Mouse (Mus musculus) kidney, adult 2 months (tissue): Measurements from ENCODE around the gene Nelfcd. TPM values are rescaled to one million over a fixed set of nuclear protein-coding genes. Genes with fewer than 3 reads are reported as not detected.

Experiments
- DNase-seq: peaks from one replicate; pipeline ENCODE4 v3.0.0; 2021
- H3K27ac ChIP-seq: fragments of 200-500 bp; 2 replicates; pipeline ENCODE4 v1.5.1; 2012; ENCODE audit warnings: low read depth, low read length, control low read depth, inconsistent platforms; ENCODE audit not compliant: insufficient read depth
- H3K27me3 ChIP-seq: fragments of 200-500 bp; replicated peaks from 2 replicates; pipeline ENCODE4 v1.6.1; 2012; ENCODE audit warnings: mild to moderate bottlenecking, moderate library complexity, low read length, inconsistent platforms; ENCODE audit not compliant: control insufficient read depth, insufficient read depth
- H3K36me3 ChIP-seq: fragments of 200-500 bp; 2 replicates; pipeline ENCODE4 v1.6.1; 2012; ENCODE audit warnings: mild to moderate bottlenecking, moderate library complexity, low read length, inconsistent platforms; ENCODE audit not compliant: control insufficient read depth, insufficient read depth
- H3K4me1 ChIP-seq: fragments of 200-500 bp; 2 replicates; pipeline ENCODE4 v1.6.1; 2011; ENCODE audit warnings: low read length; ENCODE audit not compliant: control insufficient read depth, insufficient read depth
- H3K4me3 ChIP-seq: fragments of 200-500 bp; 2 replicates; pipeline ENCODE4 v1.5.1; 2011; ENCODE audit warnings: mild to moderate bottlenecking, low read depth, low read length, control low read depth; ENCODE audit not compliant: insufficient read depth
- CTCF ChIP-seq: fragments of 200-500 bp; conservative IDR thresholded peaks from 2 replicates; pipeline ENCODE4 v1.5.1; 2011; ENCODE audit warnings: low read depth, mild to moderate bottlenecking, control low read depth, low read length, moderate library complexity, mixed read lengths; ENCODE audit not compliant: insufficient read depth, insufficient read length
- POLR2A ChIP-seq: fragments of 200-500 bp; IDR thresholded peaks from one replicate; pipeline ENCODE4 v1.6.1; 2011; ENCODE audit warnings: low read depth, low read length, control low read depth
- WGBS: fragments of 180-500 bp; shearing (Covaris S2); methylation state at CpG from one replicate; pipeline ENCODE4 v1.1.7; 2018; 5-methylcytosine and 5-hydroxymethylcytosine counted together
- polyA plus RNA-seq: library from polyadenylated mRNA; depleted of rRNA; stranded (reverse); fragments of >200 nt; gene quantifications from 2 replicates; pipeline ENCODE4 v1.2.3, GENCODE M21; 2012; rRNA removed

Gene Nelfcd
- polyA plus RNA-seq, 1 experiment: 45.4 TPM

DNA sequence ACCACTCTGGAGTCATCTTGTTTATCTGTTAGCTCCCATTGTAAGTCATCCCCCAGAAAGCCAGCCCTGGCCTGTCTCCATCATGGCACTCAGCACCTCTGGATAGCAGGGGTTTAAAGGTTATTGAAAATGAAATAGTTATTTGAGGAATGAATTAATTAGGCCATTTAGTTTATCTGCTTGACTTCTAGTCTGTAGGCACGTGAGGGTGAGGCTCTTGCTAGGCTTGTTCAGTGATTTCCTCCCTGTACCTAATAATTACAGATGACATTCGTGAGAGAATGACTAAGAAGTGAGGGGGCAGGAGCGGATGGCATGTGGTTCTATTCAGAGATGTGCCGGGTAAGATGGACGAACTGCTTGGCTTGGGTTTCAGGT lies 57.9 kb downstream of the Nelfcd start:
- Histone ChIP-seq H3K27me3 (no peaks in the 10 kb centered on the region), H3K4me3 (no peak overlapping the region), H3K4me1 (peaks cover 5% of the 10 kb centered on the region; the same call in 1 of the 2 replicates), H3K36me3 (no peaks in the 10 kb centered on the region), H3K27ac (no peak overlapping the region)
- TF ChIP-seq POLR2A: no peak
- no peak for TF ChIP-seq CTCF
- DNase-seq: no peak
- WGBS: 71% methylated on average over 5 of the region's 5 CpGs

Other genes with a start within 250 kb of the Nelfcd start
- gene Gnas, start 131.5 kb upstream of the Nelfcd start, polyA plus RNA-seq: 872 and 1,035 TPM in 2 replicates
- gene Gm20721, start 69.1 kb upstream of the Nelfcd start, polyA plus RNA-seq: not detected in 2 replicates
- 265 and 268 TPM in 2 replicates for gene Ctsz, start 23.2 kb downstream of the Nelfcd start, polyA plus RNA-seq
- gene Tubb1, start 34.9 kb downstream of the Nelfcd start, polyA plus RNA-seq: 0.34 and 0.61 TPM in 2 replicates
- gene Atp5e, start 48.3 kb downstream of the Nelfcd start, polyA plus RNA-seq: 806 and 1,071 TPM in 2 replicates
- 39.9 and 48.1 TPM in 2 replicates for gene Prelid3b, start 57.3 kb downstream of the Nelfcd start, polyA plus RNA-seq
- gene Zfp831, start 227.7 kb downstream of the Nelfcd start, polyA plus RNA-seq: 0.03 and 0.34 TPM in 2 replicates